In the genomic region with DNA sequence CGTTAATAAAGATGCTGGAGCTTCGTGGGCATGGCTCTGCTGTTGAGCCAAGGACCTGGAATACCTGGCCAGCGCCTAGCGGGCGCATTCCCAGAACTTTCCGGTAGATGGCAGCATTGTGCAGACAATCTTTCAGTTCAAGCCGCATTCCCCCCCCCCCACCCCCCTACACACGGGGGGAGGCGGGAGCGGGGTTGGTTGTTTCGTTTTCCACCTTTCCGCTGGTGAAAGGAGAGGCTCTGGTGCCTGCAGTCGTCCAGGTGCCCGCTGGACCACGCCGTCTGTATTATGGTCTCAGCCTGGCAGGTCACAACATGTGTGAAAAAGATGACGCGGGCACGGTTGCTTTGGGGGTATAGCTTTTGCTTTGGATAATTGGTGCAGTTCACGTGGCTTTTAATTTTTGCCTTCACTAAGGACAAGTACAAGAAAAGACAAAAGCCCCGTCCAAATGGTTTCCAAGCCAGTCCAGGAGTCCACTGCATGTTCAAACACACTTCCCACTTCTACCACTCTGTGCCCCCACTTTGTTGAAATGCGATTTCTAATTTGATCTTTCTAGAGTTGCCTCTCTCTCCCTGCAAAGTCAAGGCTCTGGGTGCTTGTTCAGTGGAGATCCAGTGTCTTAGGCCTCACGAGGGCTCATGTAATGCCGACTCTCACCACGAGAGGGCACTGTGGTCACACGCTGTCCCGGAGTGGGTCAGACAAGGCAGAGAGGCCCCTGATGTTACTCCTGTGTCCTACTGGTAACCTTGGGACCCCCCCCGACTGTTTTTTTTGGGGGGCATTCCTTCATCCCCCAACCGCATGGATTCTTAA, we compare ENCODE assay signal across 8 mouse cellular contexts. TPM values are rescaled to one million over a fixed set of nuclear protein-coding genes. Genes with fewer than 3 reads are reported as not detected.
DNase-seq lines count a peak whose midpoint lies in the region; ATAC-seq lines count a peak whose summit lies in the region.

No protein-coding gene starts in this region.

- peaks cover 7% of the 10 kb centered on the region for H3K4me1 ChIP-seq in erythroblast, embryonic 14.5 days (ENCODE audit: control insufficient read depth)
- peaks cover 13% of the 10 kb centered on the region for H3K4me1 ChIP-seq in heart, embryonic 12.5 days (replicated peaks)
- no peaks in the 10 kb centered on the region for H3K4me1 ChIP-seq in kidney, embryonic 16.5 days (ENCODE audit: insufficient read depth, low read length)

- peak; percentile 84 for ATAC-seq in heart, embryonic 12.5 days (ENCODE audit: insufficient number of reproducible peaks, low FRiP score)
- peak; percentile 95 for ATAC-seq in kidney, embryonic 16.5 days (ENCODE audit: low FRiP score, low TSS enrichment)

- H3K4me2 ChIP-seq in heart, embryonic 12.5 days = peak overlapping the region; percentile 66
- peak overlapping the region; percentile 66 for H3K4me2 ChIP-seq in kidney, embryonic 16.5 days (replicated peaks; ENCODE audit: low read depth, low read length)

- H3K4me3 ChIP-seq in erythroblast, embryonic 14.5 days (replicated peaks) = peak overlapping the region; percentile 52
- peak overlapping the region; percentile 61 for H3K4me3 ChIP-seq in heart, embryonic 12.5 days
- H3K4me3 ChIP-seq in kidney, embryonic 16.5 days (ENCODE audit: low read length) = peak overlapping the region; percentile 61

- H3K9me3 ChIP-seq in erythroblast, embryonic 14.5 days (ENCODE audit: control insufficient read depth, low read length) = no peaks in the 10 kb centered on the region
- no peaks in the 10 kb centered on the region for H3K9me3 ChIP-seq in heart, embryonic 12.5 days (replicated peaks)
- H3K9me3 ChIP-seq in kidney, embryonic 16.5 days (ENCODE audit: low read length) = no peaks in the 10 kb centered on the region

- WGBS in heart, embryonic 12.5 days = 1% methylated on average over 29 of the region's 29 CpGs
- under 1% methylated on average over 29 of the region's 29 CpGs for WGBS in kidney, embryonic 16.5 days

- peak overlapping the region; percentile 65 for H3K9ac ChIP-seq in heart, embryonic 12.5 days
- peak overlapping the region; percentile 72 for H3K9ac ChIP-seq in kidney, embryonic 16.5 days (replicated peaks; ENCODE audit: low read length)

- H3K27ac ChIP-seq in heart, embryonic 12.5 days (ENCODE audit: poor library complexity, severe bottlenecking) = peak overlapping the region; percentile 58
- H3K27ac ChIP-seq in kidney, embryonic 16.5 days (ENCODE audit: low read length) = peak overlapping the region; percentile 75

- DNase-seq in CD4-positive helper T cell, adult 2 months (ENCODE audit: low read depth, low spot score) = peak; percentile 88
- peak; percentile 82 for DNase-seq in brain, embryonic 18.5 days (ENCODE audit: low read depth, low spot score)
- peak; percentile 86 for DNase-seq in liver
- peak; percentile 53 to 84 for DNase-seq in monocyte, adult 2 months (ENCODE audit: low read depth in 1 of 2, low spot score in 2 of 2)
- peak; percentile 78 to 87 for DNase-seq in spleen, postnatal 14 days (ENCODE audit: low spot score in 2 of 2)

- no peaks in the 10 kb centered on the region for H3K27me3 ChIP-seq in erythroblast, embryonic 14.5 days (ENCODE audit: control insufficient read depth)
- no peaks in the 10 kb centered on the region for H3K27me3 ChIP-seq in heart, embryonic 12.5 days (replicated peaks)
- H3K27me3 ChIP-seq in kidney, embryonic 16.5 days (ENCODE audit: insufficient read depth, low read length) = no peaks in the 10 kb centered on the region

- no peaks in the 10 kb centered on the region for H3K36me3 ChIP-seq in erythroblast, embryonic 14.5 days (ENCODE audit: control insufficient read depth)
- no peaks in the 10 kb centered on the region for H3K36me3 ChIP-seq in heart, embryonic 12.5 days
- H3K36me3 ChIP-seq in kidney, embryonic 16.5 days (ENCODE audit: insufficient read depth, low read length) = no peaks in the 10 kb centered on the region

RNA-seq across cellular contexts. Expression of a gene that starts 52.3 kb away (rescaled TPM):
- polyA plus RNA-seq in erythroblast, embryonic 14.5 days (2012) = 0.20 and 0.21 TPM in 2 replicates
- polyA plus RNA-seq in heart, embryonic 12.5 days (2016; fragmentation: Nextera tagmentation; extraction: Ambion mirVana) = 38.3 and 39.9 TPM in 2 replicates
- 455 and 475 TPM in 2 replicates for polyA plus RNA-seq in kidney, embryonic 16.5 days (2015; fragmentation: Nextera tagmentation; extraction: Ambion mirVana)

Comparison
In these comparisons a context has a peak if more than half of its experiments do, and no peak if none do; other contexts are left out.
1. Peak in every context shown above with its lines: DNase-seq, ATAC-seq, H3K4me3 ChIP-seq and H3K27ac ChIP-seq.
2. RNA of a gene that starts 52.3 kb away (polyA plus RNA-seq): 455 to 475 TPM in kidney, embryonic 16.5 days and 38.3 to 39.9 TPM in heart, embryonic 12.5 days; 0.20 to 0.21 TPM in erythroblast, embryonic 14.5 days; every median in the first group is over 10 times any median in the second.